In the genomic region with DNA sequence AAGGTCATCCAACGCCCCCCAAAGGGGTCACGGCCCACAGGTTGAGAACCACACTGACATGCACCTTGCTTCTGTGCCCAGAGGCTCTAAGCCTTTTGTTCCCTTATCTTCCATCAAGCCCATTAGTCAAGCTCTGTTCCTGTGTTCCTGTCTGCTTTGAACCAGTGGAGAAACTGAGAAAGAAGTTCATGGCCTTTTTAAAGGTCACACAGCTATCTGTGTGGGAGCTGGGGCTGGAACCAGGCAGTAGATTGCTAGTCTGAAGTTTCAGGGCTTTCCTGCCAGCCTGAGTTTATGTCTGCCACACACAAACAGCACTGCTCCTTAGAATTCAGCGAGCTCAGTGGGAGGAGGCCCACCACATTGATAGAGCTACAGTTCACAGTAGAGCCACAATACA, we compare ENCODE assay signal across 25 mouse cellular contexts. TPM values are rescaled to one million over a fixed set of nuclear protein-coding genes. Genes with fewer than 3 reads are reported as not detected.
DNase-seq lines count a peak whose midpoint lies in the region; ATAC-seq lines count a peak whose summit lies in the region.
"Had no signal": no experiment of that assay in that cellular context is flagged by ENCODE, and none has a peak within 500 bp of the region (broad histone marks: within the 10 kb centered on the region; RNA-seq: fewer than 3 reads in every experiment).

No protein-coding gene starts in this region.

- peaks cover 72% of the 10 kb centered on the region for H3K36me3 ChIP-seq in kidney, embryonic 16.5 days (ENCODE audit: insufficient read depth, low read length)

- ATAC-seq in CD4-positive, CD25-positive, alpha-beta regulatory T cell, adult 4 months = no peak
- ATAC-seq in kidney, embryonic 16.5 days (ENCODE audit: low FRiP score, low TSS enrichment) = no peak
- ATAC-seq: forebrain, embryonic 14.5 days; forebrain, embryonic 16.5 days had no signal

- peak; percentile 18 for DNase-seq in CD4-positive, CD25-positive, alpha-beta regulatory T cell, adult 2 months (ENCODE audit: low read depth, low spot score)
- peak; percentile 63 for DNase-seq in adrenal gland, adult 2 months
- no peak for DNase-seq in adrenal gland, adult 18-20 months (ENCODE audit: low spot score in 2 of 2)
- peak; percentile 26 for DNase-seq in adrenal gland, postnatal 14 days
- DNase-seq in adrenal gland, postnatal 4 days (ENCODE audit: low spot score in 2 of 2) = no peak
- no peak for DNase-seq in kidney, postnatal 14 days
- DNase-seq: adrenal gland, adult 8-10 months; B cell, adult 2 months; cerebellum, adult 11 months; cerebellum, adult 18-20 months; cerebellum, adult 8-10 months; cerebellum, postnatal 14 days; cerebellum, postnatal 36 days; embryo, embryonic 11 days had no signal

- no peak overlapping the region for H3K9ac ChIP-seq in kidney, embryonic 16.5 days (replicated peaks; ENCODE audit: low read length)
- H3K9ac ChIP-seq: embryonic facial prominence, embryonic 13.5 days; embryonic facial prominence, embryonic 15.5 days; forebrain, embryonic 12.5 days had no signal

- 74% methylated on average over 3 of the region's 3 CpGs for WGBS in kidney, embryonic 16.5 days

- H3K27ac ChIP-seq in kidney, embryonic 16.5 days (ENCODE audit: low read length) = 0 out of 2 replicates have a peak overlapping the region, but pooled peaks have one; percentile 10
- H3K27ac ChIP-seq: embryonic facial prominence, embryonic 13.5 days; embryonic facial prominence, embryonic 15.5 days; forebrain, embryonic 10.5 days; forebrain, embryonic 12.5 days had no signal

- H3K27me3 ChIP-seq in kidney, embryonic 16.5 days (ENCODE audit: insufficient read depth, low read length) = no peaks in the 10 kb centered on the region
- H3K27me3 ChIP-seq: CH12.LX; embryonic facial prominence, embryonic 13.5 days; embryonic facial prominence, embryonic 15.5 days; forebrain, embryonic 12.5 days had no signal

- H3K4me2 ChIP-seq in kidney, embryonic 16.5 days (replicated peaks; ENCODE audit: low read depth, low read length) = no peak overlapping the region
- H3K4me2 ChIP-seq: embryonic facial prominence, embryonic 13.5 days; embryonic facial prominence, embryonic 15.5 days; forebrain, embryonic 12.5 days had no signal

- H3K4me1 ChIP-seq in kidney, embryonic 16.5 days (ENCODE audit: insufficient read depth, low read length) = peaks cover 33% of the 10 kb centered on the region
- H3K4me1 ChIP-seq: forebrain, embryonic 12.5 days had no signal

- no peak overlapping the region for H3K4me3 ChIP-seq in kidney, embryonic 16.5 days (ENCODE audit: low read length)
- H3K4me3 ChIP-seq: embryonic facial prominence, embryonic 13.5 days; embryonic facial prominence, embryonic 15.5 days; erythroblast, embryonic 14.5 days; forebrain, embryonic 10.5 days; forebrain, embryonic 12.5 days had no signal

- H3K9me3 ChIP-seq in kidney, embryonic 16.5 days (ENCODE audit: low read length) = no peaks in the 10 kb centered on the region
- H3K9me3 ChIP-seq: embryonic facial prominence, embryonic 13.5 days; embryonic facial prominence, embryonic 15.5 days; forebrain, embryonic 10.5 days; forebrain, embryonic 12.5 days had no signal

RNA-seq across cellular contexts. Expression of a gene that starts 25.2 kb away (rescaled TPM):
- 10 to 100 TPM; 20.7 to 33.3 TPM for polyA plus RNA-seq in CD4-positive, CD25-positive, alpha-beta regulatory T cell, adult 4 months (2017; shearing (Covaris generic))
- total RNA-seq in adrenal gland, adult 2 months (2021) = 100 to 1,000 TPM in 1 of 2 experiments, 10 to 100 TPM in 1; 94.6 to 204 TPM
- 109 and 135 TPM in 2 replicates for polyA plus RNA-seq in adrenal gland, adult 2 months (2012; rRNA removed)
- total RNA-seq in adrenal gland, adult 18-20 months (2021) = 100 to 1,000 TPM in 1 of 2 experiments, 10 to 100 TPM in 1; 86.2 to 101 TPM
- 162 and 178 TPM in 2 replicates for total RNA-seq in adrenal gland, postnatal 14 days (2021)
- 100 to 1,000 TPM; 361 to 374 TPM for total RNA-seq in adrenal gland, postnatal 4 days (2021)
- 521 and 528 TPM in 2 replicates for polyA plus RNA-seq in kidney, embryonic 16.5 days (2015; fragmentation: Nextera tagmentation; extraction: Ambion mirVana)

RNA-seq across cellular contexts. Expression of a gene that starts 38.6 kb away (rescaled TPM):
- polyA plus RNA-seq in CD4-positive, CD25-positive, alpha-beta regulatory T cell, adult 4 months (2017; shearing (Covaris generic)) = not detected
- under 1 TPM in 1 of 2 experiments, not detected in 1; 0.28 TPM for total RNA-seq in adrenal gland, adult 2 months (2021)
- polyA plus RNA-seq in adrenal gland, adult 2 months (2012; rRNA removed) = 1.4 and 4.2 TPM in 2 replicates
- under 1 TPM in 1 of 2 experiments, not detected in 1; 0.27 TPM for total RNA-seq in adrenal gland, adult 18-20 months (2021)
- total RNA-seq in adrenal gland, postnatal 14 days (2021) = 0.41 and 0.78 TPM in 2 replicates
- 1 to 10 TPM in 1 of 2 experiments, under 1 TPM in 1; 0.65 to 1.1 TPM for total RNA-seq in adrenal gland, postnatal 4 days (2021)
- polyA plus RNA-seq in kidney, embryonic 16.5 days (2015; fragmentation: Nextera tagmentation; extraction: Ambion mirVana) = not detected in 2 replicates
- polyA plus RNA-seq: embryonic facial prominence, embryonic 11.5 days; embryonic facial prominence, embryonic 13.5 days; erythroblast, embryonic 14.5 days; forebrain, embryonic 10.5 days; forebrain, embryonic 12.5 days; forebrain, embryonic 14.5 days; forebrain, embryonic 16.5 days had no signal

RNA-seq across cellular contexts. Expression of a gene that starts 55.6 kb away (rescaled TPM):
- 10 to 100 TPM; 15.6 to 20.0 TPM for polyA plus RNA-seq in CD4-positive, CD25-positive, alpha-beta regulatory T cell, adult 4 months (2017; shearing (Covaris generic))
- total RNA-seq in adrenal gland, adult 2 months (2021) = 100 to 1,000 TPM in 1 of 2 experiments, 10 to 100 TPM in 1; 93.7 to 129 TPM
- 101 and 134 TPM in 2 replicates for polyA plus RNA-seq in adrenal gland, adult 2 months (2012; rRNA removed)
- 100 to 1,000 TPM in 1 of 2 experiments, 10 to 100 TPM in 1; 97.1 to 105 TPM for total RNA-seq in adrenal gland, adult 18-20 months (2021)
- total RNA-seq in adrenal gland, postnatal 14 days (2021) = 82.2 and 85.0 TPM in 2 replicates
- 100 to 1,000 TPM in 1 of 2 experiments, 10 to 100 TPM in 1; 96.9 to 112 TPM for total RNA-seq in adrenal gland, postnatal 4 days (2021)
- 67.3 and 78.4 TPM in 2 replicates for polyA plus RNA-seq in kidney, embryonic 16.5 days (2015; fragmentation: Nextera tagmentation; extraction: Ambion mirVana)

RNA-seq across cellular contexts. Expression of a gene that starts 59.6 kb away (rescaled TPM):
- 1 to 10 TPM; 3.5 to 9.6 TPM for polyA plus RNA-seq in CD4-positive, CD25-positive, alpha-beta regulatory T cell, adult 4 months (2017; shearing (Covaris generic))
- total RNA-seq in adrenal gland, adult 2 months (2021) = 10 to 100 TPM; 20.1 to 27.2 TPM
- polyA plus RNA-seq in adrenal gland, adult 2 months (2012; rRNA removed) = 91.9 and 101 TPM in 2 replicates
- total RNA-seq in adrenal gland, adult 18-20 months (2021) = 10 to 100 TPM; 23.9 to 26.5 TPM
- 23.3 and 24.1 TPM in 2 replicates for total RNA-seq in adrenal gland, postnatal 14 days (2021)
- 10 to 100 TPM; 23.8 to 29.7 TPM for total RNA-seq in adrenal gland, postnatal 4 days (2021)
- polyA plus RNA-seq in kidney, embryonic 16.5 days (2015; fragmentation: Nextera tagmentation; extraction: Ambion mirVana) = 51.7 and 52.5 TPM in 2 replicates

Comparison
In these comparisons a context has a peak if more than half of its experiments do, and no peak if none do; other contexts are left out.
1. DNase-seq: peak in CD4-positive, CD25-positive, alpha-beta regulatory T cell, adult 2 months (single experiment), adrenal gland, adult 2 months (single experiment) and adrenal gland, postnatal 14 days (single experiment); none in adrenal gland, adult 18-20 months (0 of 2), adrenal gland, postnatal 4 days (0 of 2) and kidney, postnatal 14 days (single experiment).